Mouse (Mus musculus) MEL-GATA-1-ER (cell line): ENCODE data around the gene Pxmp2.

Experiments
- DNase-seq: peaks from one replicate; pipeline ENCODE4 v3.0.0-alpha.2; 2012; ENCODE audit warnings: low read depth; ENCODE audit errors: extremely low read depth

The Pxmp2 gene

DNA sequence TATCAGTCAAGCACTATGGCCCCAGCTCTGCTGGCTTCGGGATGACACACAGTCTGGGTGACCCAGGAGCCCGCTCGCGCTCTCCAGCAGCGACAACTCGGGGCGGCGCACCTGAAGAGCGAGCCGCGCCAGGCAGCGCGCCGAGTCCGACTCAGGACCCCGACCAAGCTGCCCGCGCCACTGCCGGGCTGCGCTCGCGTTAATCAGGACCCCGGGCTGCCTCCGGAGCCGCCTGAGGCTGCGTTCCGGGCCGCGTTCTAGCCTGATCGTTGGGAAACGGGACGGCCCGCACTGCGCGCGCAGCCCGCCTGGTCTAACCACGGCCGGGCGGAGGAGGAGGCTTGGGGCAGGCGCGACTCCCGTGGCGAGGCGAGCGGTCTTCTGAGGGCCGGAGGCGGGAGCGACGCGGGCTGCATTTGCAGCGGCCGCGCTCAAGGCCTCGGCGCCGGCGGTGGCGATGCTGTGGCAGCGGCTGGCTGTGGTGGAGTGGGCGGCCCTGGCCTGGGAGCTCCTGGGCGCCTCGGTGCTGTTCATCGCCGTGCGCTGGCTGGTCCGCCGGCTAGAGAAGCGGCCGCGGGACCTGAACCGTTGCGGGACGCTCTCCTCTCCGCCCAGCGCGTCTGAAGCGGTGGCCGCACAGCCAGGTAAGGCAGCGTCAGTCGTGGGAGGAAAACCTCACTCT, 55.1 kb downstream of the Pxmp2 start, which contains the start of gene Ankle2:
Gene Ankle2 (plus strand): TSS at position 225 of the 682 bp plus-strand sequence.
- peak; percentile 73 for DNase-seq

DNA sequence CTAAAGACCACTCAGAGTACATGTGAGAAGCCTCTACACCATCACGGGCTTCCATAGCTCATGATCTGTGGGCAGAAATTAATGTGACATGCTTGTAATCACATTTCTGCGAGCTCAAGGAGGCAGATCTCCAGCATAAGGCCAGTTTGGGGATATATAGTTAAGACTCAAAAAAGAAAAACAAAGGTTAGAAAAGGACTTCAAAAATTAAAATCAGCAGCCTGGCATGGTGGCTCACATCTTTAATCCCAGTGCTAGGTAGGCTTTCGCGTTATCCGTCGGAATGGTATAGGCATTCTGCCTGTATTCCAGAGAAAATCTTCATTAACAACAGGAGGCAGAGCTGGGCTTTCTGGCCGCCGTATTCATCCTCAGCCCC, 55.6 kb downstream of the Pxmp2 start:
- peak; percentile 20 for DNase-seq

DNA sequence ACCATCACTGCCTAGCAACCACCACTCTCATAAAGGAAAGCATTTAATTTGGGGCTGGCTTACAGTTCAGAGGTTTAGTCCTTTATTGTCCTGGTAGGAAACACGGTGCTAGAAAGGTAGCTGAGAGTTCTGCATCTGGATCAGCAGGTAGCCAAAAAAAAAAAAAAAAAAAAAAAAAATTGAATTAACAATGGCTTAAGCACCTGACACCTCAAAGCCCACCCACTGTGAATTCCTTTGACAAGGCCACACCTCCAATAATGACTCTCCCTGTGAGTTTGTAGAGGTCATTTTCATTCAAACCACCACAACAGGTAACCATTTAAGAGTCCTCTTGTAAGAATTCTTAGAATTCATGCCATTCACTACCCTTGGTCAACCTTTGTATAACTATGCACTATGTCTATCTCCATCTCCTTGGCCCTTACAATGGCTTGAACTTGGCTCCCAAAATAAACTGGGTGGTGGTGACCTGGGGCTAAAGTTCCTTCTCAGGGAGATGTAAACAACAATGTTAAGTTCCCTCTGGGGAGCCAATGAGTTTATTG, 58.6 kb downstream of the Pxmp2 start:
- DNase-seq: no peak

DNA sequence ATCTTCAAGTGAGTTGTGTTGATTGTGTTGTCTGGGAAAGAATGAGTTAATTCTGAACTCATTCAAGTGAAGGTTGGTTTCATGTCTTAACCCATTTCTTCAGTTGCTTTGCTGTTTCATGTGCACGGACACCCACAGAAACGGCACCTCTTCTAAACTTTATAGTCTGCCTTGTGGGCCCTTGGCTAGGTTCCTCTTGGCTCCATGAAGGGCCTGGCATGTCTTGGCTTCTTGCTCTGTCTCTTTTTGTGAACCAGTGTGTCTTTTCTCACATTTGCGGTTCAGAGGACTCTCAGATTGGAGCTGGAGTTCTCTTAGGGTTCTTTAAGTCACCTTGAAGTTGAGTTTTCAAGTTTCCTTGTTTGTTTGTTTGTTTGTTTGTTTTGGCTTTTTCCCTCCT, 60.9 kb downstream of the Pxmp2 start:
- DNase-seq: no peak
